Mouse (Mus musculus) urinary bladder, postnatal 25 days (tissue): ENCODE results near the gene Mpc1.
"Not testable (repeated sequence)": the region's sequence is repeated elsewhere in the genome, so short reads cannot be mapped to it uniquely, and the experiment has no call there.

Experiments
- DNase-seq: peaks from one replicate; pipeline ENCODE4 v3.0.0; 2022; ENCODE audit warnings: low spot score

The Mpc1 gene

GRCm38 (mm10) chr17:8330602-8331001 lies 47.9 kb downstream of the Mpc1 start:
- no peak for DNase-seq

- not testable (repeated sequence) for DNase-seq
These were observed 54.5 kb downstream of the Mpc1 start, which contains the start of gene Prr18 for GRCm38 (mm10) chr17:8337159-8337558. Gene Prr18, plus strand, starts transcription at chr17:8337459.

- DNase-seq, result no peak
These were observed 57.1 kb downstream of the Mpc1 start for GRCm38 (mm10) chr17:8339666-8340374.

- no peak for DNase-seq
These were observed 58.0 kb downstream of the Mpc1 start for GRCm38 (mm10) chr17:8340407-8341359.

- DNase-seq, result no peak
These were observed 58.8 kb downstream of the Mpc1 start for GRCm38 (mm10) chr17:8341360-8341963.

- DNase-seq, result no peak
These were observed 60.0 kb downstream of the Mpc1 start for GRCm38 (mm10) chr17:8342706-8343105.

GRCm38 (mm10) chr17:8343416-8343815 lies 60.7 kb downstream of the Mpc1 start:
- DNase-seq, result no peak
